Comparison of ENCODE assay signal across 8 mouse cellular contexts in genomic region chr13:104176874-104177273, GRCm38 (mm10). TPM values are rescaled to one million over a fixed set of nuclear protein-coding genes. Genes with fewer than 3 reads are reported as not detected.
A peak's percentile ranks its signal among the peaks of the same experiment; 100 is the strongest.
DNase-seq lines count a peak whose midpoint lies in the region; ATAC-seq and TF ChIP-seq lines count a peak whose summit lies in the region.
"Had no signal": no experiment of that assay in that cellular context is flagged by ENCODE, and none has a peak within 500 bp of the region (broad histone marks: within the 10 kb centered on the region; RNA-seq: fewer than 3 reads in every experiment).

No protein-coding gene starts in this region.

- H3K36me3 ChIP-seq in megakaryocyte, embryonic 14.5 days (replicated peaks; ENCODE audit: low read length), result peaks cover 26% of the 10 kb centered on the region
- peaks cover 13% of the 10 kb centered on the region for H3K36me3 ChIP-seq in forebrain, embryonic 12.5 days (replicated peaks)
- H3K36me3 ChIP-seq in limb, embryonic 15.5 days, result peaks cover 8% of the 10 kb centered on the region
- no peaks in the 10 kb centered on the region for H3K36me3 ChIP-seq in stomach, postnatal 0 days (ENCODE audit: control insufficient read depth, insufficient read depth, low read length)

- H3K4me2 ChIP-seq in forebrain, embryonic 12.5 days, result peak overlapping the region; percentile 68
- peak overlapping the region; percentile 39 for H3K4me2 ChIP-seq in limb, embryonic 15.5 days
- peak overlapping the region; percentile 31 for H3K4me2 ChIP-seq in stomach, postnatal 0 days (replicated peaks; ENCODE audit: low read depth)

- peaks cover 34% of the 10 kb centered on the region for H3K4me1 ChIP-seq in megakaryocyte, embryonic 14.5 days
- H3K4me1 ChIP-seq in forebrain, embryonic 12.5 days, result peaks cover 22% of the 10 kb centered on the region
- peaks cover 11% of the 10 kb centered on the region; the same call in 1 of the 2 replicates for H3K4me1 ChIP-seq in limb, embryonic 15.5 days
- H3K4me1 ChIP-seq in stomach, postnatal 0 days (replicated peaks; ENCODE audit: control insufficient read depth, insufficient read depth), result peaks cover 2% of the 10 kb centered on the region; the same call in 1 of the 2 replicates

- TF ChIP-seq EP300 in stomach, postnatal 0 days (optimal IDR thresholded peaks at IDR 0.05), result no peak

- DNase-seq in stomach, postnatal 0 days (ENCODE audit: low spot score), result no peak
- no peak for DNase-seq in left cerebral cortex, adult 9 months (ENCODE audit: low spot score in 2 of 2)
- DNase-seq: adrenal gland, postnatal 36 days had no signal

- no peaks in the 10 kb centered on the region for H3K27me3 ChIP-seq in megakaryocyte, embryonic 14.5 days (replicated peaks)
- no peaks in the 10 kb centered on the region for H3K27me3 ChIP-seq in forebrain, embryonic 12.5 days
- H3K27me3 ChIP-seq in limb, embryonic 15.5 days, result no peaks in the 10 kb centered on the region
- no peaks in the 10 kb centered on the region for H3K27me3 ChIP-seq in stomach, postnatal 0 days (ENCODE audit: control insufficient read depth, insufficient read depth, low read length)

- no peak for TF ChIP-seq CTCF in stomach, postnatal 0 days (IDR thresholded peaks at IDR 0.05; ENCODE audit: low read depth)

- peak overlapping the region; percentile 29; the same call in 1 of the 2 replicates for H3K9ac ChIP-seq in forebrain, embryonic 12.5 days
- H3K9ac ChIP-seq in limb, embryonic 15.5 days, result no peak overlapping the region
- H3K9ac ChIP-seq in stomach, postnatal 0 days (ENCODE audit: low read length), result no peak overlapping the region

- H3K9me3 ChIP-seq in megakaryocyte, embryonic 14.5 days, result no peaks in the 10 kb centered on the region
- no peaks in the 10 kb centered on the region for H3K9me3 ChIP-seq in forebrain, embryonic 12.5 days
- H3K9me3 ChIP-seq in limb, embryonic 15.5 days, result no peaks in the 10 kb centered on the region
- H3K9me3 ChIP-seq in stomach, postnatal 0 days (ENCODE audit: control insufficient read depth, low read length), result no peaks in the 10 kb centered on the region

- peak overlapping the region; percentile 99 for H3K4me3 ChIP-seq in megakaryocyte, embryonic 14.5 days (replicated peaks)
- peak overlapping the region; percentile 88 for H3K4me3 ChIP-seq in forebrain, embryonic 12.5 days (replicated peaks)
- peak overlapping the region; percentile 24; the same call in 1 of the 2 replicates for H3K4me3 ChIP-seq in limb, embryonic 15.5 days
- H3K4me3 ChIP-seq in stomach, postnatal 0 days (ENCODE audit: low read depth, low read length), result peak overlapping the region; percentile 22

- no peak overlapping the region for H3K27ac ChIP-seq in forebrain, embryonic 12.5 days
- H3K27ac ChIP-seq in limb, embryonic 15.5 days, result no peak overlapping the region
- no peak overlapping the region for H3K27ac ChIP-seq in stomach, postnatal 0 days (replicated peaks)

- ATAC-seq in megakaryocyte, adult 5-6 weeks (ENCODE audit: poor library complexity, severe bottlenecking), result no peak
- no peak for ATAC-seq in forebrain, embryonic 12.5 days (ENCODE audit: low FRiP score)
- ATAC-seq in limb, embryonic 15.5 days (ENCODE audit: insufficient number of reproducible peaks, low FRiP score, low TSS enrichment, low read depth), result no peak
- ATAC-seq in stomach, postnatal 0 days (ENCODE audit: low FRiP score, low TSS enrichment), result no peak
- ATAC-seq in granulocyte monocyte progenitor cell, adult 5-6 weeks (replicated peaks; ENCODE audit: poor library complexity, severe bottlenecking), result no peak

- WGBS in forebrain, embryonic 12.5 days, result 80% methylated on average over 3 of the region's 3 CpGs
- 76% methylated on average over 3 of the region's 3 CpGs for WGBS in limb, embryonic 15.5 days
- WGBS in stomach, postnatal 0 days, result 46% methylated on average over 3 of the region's 3 CpGs

RNA-seq across cellular contexts. Expression of gene Trappc13, which starts 1.4 kb away (rescaled TPM):
- polyA plus RNA-seq in megakaryocyte, embryonic 14.5 days (2012; ENCODE audit: insufficient read depth, low replicate concordance), result 2.2 TPM in 1 of 2 replicates, not detected in the other
- total RNA-seq in megakaryocyte, adult 5-6 weeks (2015), result 42.4 and 43.5 TPM in 2 replicates
- total RNA-seq in megakaryocyte, adult 5-6 weeks (2017), result 42.6 and 50.2 TPM in 2 replicates
- 88.3 and 91.9 TPM in 2 replicates for polyA plus RNA-seq in forebrain, embryonic 12.5 days (2016; fragmentation: Nextera tagmentation; extraction: Ambion mirVana)
- polyA plus RNA-seq in limb, embryonic 15.5 days (2015; fragmentation: Nextera tagmentation; extraction: Ambion mirVana), result 51.7 and 54.2 TPM in 2 replicates
- 33.8 and 36.6 TPM in 2 replicates for polyA plus RNA-seq in stomach, postnatal 0 days (2015; fragmentation: Nextera tagmentation; extraction: Ambion mirVana)
- 53.1 and 62.4 TPM in 2 replicates for total RNA-seq in granulocyte monocyte progenitor cell, adult 5-6 weeks (2014; fragmentation: Nextera tagmentation)
- 66.5 and 73.9 TPM in 2 replicates for total RNA-seq in granulocyte monocyte progenitor cell, adult 5-6 weeks (2017)

RNA-seq across cellular contexts. Expression of gene Trim23, which starts 1.7 kb away (rescaled TPM):
- 0.02 TPM in 1 of 2 replicates, not detected in the other for polyA plus RNA-seq in megakaryocyte, embryonic 14.5 days (2012; ENCODE audit: insufficient read depth, low replicate concordance)
- total RNA-seq in megakaryocyte, adult 5-6 weeks (2015), result 7.4 and 9.8 TPM in 2 replicates
- total RNA-seq in megakaryocyte, adult 5-6 weeks (2017), result 13.4 and 15.2 TPM in 2 replicates
- 29.9 and 31.1 TPM in 2 replicates for polyA plus RNA-seq in forebrain, embryonic 12.5 days (2016; fragmentation: Nextera tagmentation; extraction: Ambion mirVana)
- 17.2 and 17.8 TPM in 2 replicates for polyA plus RNA-seq in limb, embryonic 15.5 days (2015; fragmentation: Nextera tagmentation; extraction: Ambion mirVana)
- 8.2 and 8.4 TPM in 2 replicates for polyA plus RNA-seq in stomach, postnatal 0 days (2015; fragmentation: Nextera tagmentation; extraction: Ambion mirVana)
- 8.5 and 10.0 TPM in 2 replicates for total RNA-seq in granulocyte monocyte progenitor cell, adult 5-6 weeks (2014; fragmentation: Nextera tagmentation)
- total RNA-seq in granulocyte monocyte progenitor cell, adult 5-6 weeks (2017), result 19.3 and 30.5 TPM in 2 replicates

RNA-seq across cellular contexts. Expression of gene Cenpk, which starts 51.5 kb away (rescaled TPM):
- polyA plus RNA-seq in megakaryocyte, embryonic 14.5 days (2012; ENCODE audit: insufficient read depth, low replicate concordance), result not detected in 2 replicates
- 34.7 and 39.1 TPM in 2 replicates for total RNA-seq in megakaryocyte, adult 5-6 weeks (2015)
- 97.9 and 112 TPM in 2 replicates for total RNA-seq in megakaryocyte, adult 5-6 weeks (2017)
- polyA plus RNA-seq in forebrain, embryonic 12.5 days (2016; fragmentation: Nextera tagmentation; extraction: Ambion mirVana), result 78.3 and 85.0 TPM in 2 replicates
- polyA plus RNA-seq in limb, embryonic 15.5 days (2015; fragmentation: Nextera tagmentation; extraction: Ambion mirVana), result 47.5 and 60.2 TPM in 2 replicates
- polyA plus RNA-seq in stomach, postnatal 0 days (2015; fragmentation: Nextera tagmentation; extraction: Ambion mirVana), result 23.1 and 27.5 TPM in 2 replicates
- total RNA-seq in granulocyte monocyte progenitor cell, adult 5-6 weeks (2014; fragmentation: Nextera tagmentation), result 40.9 and 45.5 TPM in 2 replicates
- total RNA-seq in granulocyte monocyte progenitor cell, adult 5-6 weeks (2017), result 92.4 and 124 TPM in 2 replicates

RNA-seq across cellular contexts. Expression of gene Ppwd1, which starts 51.8 kb away (rescaled TPM):
- polyA plus RNA-seq in megakaryocyte, embryonic 14.5 days (2012; ENCODE audit: insufficient read depth, low replicate concordance), result 1.8 TPM in 1 of 2 replicates, not detected in the other
- total RNA-seq in megakaryocyte, adult 5-6 weeks (2015), result 34.7 and 36.8 TPM in 2 replicates
- 27.0 and 29.9 TPM in 2 replicates for total RNA-seq in megakaryocyte, adult 5-6 weeks (2017)
- polyA plus RNA-seq in forebrain, embryonic 12.5 days (2016; fragmentation: Nextera tagmentation; extraction: Ambion mirVana), result 15.8 and 15.9 TPM in 2 replicates
- 13.2 and 15.2 TPM in 2 replicates for polyA plus RNA-seq in limb, embryonic 15.5 days (2015; fragmentation: Nextera tagmentation; extraction: Ambion mirVana)
- 6.1 TPM in 2 replicates for polyA plus RNA-seq in stomach, postnatal 0 days (2015; fragmentation: Nextera tagmentation; extraction: Ambion mirVana)
- 28.0 and 32.5 TPM in 2 replicates for total RNA-seq in granulocyte monocyte progenitor cell, adult 5-6 weeks (2014; fragmentation: Nextera tagmentation)
- total RNA-seq in granulocyte monocyte progenitor cell, adult 5-6 weeks (2017), result 37.9 and 44.2 TPM in 2 replicates

Comparison
In these comparisons a context has a peak if more than half of its experiments do, and no peak if none do; other contexts are left out.
1. H3K4me3 ChIP-seq: peak in every context shown above with its lines; median percentile 99 in megakaryocyte, embryonic 14.5 days; 88 in forebrain, embryonic 12.5 days; 24 in limb, embryonic 15.5 days; 22 in stomach, postnatal 0 days.
2. RNA of gene Trappc13, which starts 1.4 kb away (polyA plus RNA-seq): 88.3 to 91.9 TPM in forebrain, embryonic 12.5 days, 51.7 to 54.2 TPM in limb, embryonic 15.5 days and 33.8 to 36.6 TPM in stomach, postnatal 0 days; 2.2 TPM in megakaryocyte, embryonic 14.5 days; every median in the first group is over 10 times any median in the second.
3. RNA of gene Cenpk, which starts 51.5 kb away (polyA plus RNA-seq): 78.3 to 85.0 TPM in forebrain, embryonic 12.5 days, 47.5 to 60.2 TPM in limb, embryonic 15.5 days and 23.1 to 27.5 TPM in stomach, postnatal 0 days; not detected in megakaryocyte, embryonic 14.5 days; every median in the first group is over 10 times any median in the second.
4. Peak in every context shown above with its lines, with median percentiles within 50 percentile points of each other: H3K4me2 ChIP-seq.